Comparison of ENCODE assay signal across 25 mouse cellular contexts in genomic region chr13:24272740-24273377, GRCm38 (mm10). TPM values are rescaled to one million over a fixed set of nuclear protein-coding genes. Genes with fewer than 3 reads are reported as not detected.
DNase-seq lines count a peak whose midpoint lies in the region; ATAC-seq and TF ChIP-seq lines count a peak whose summit lies in the region.
"Had no signal": no experiment of that assay in that cellular context is flagged by ENCODE, and none has a peak within 500 bp of the region (broad histone marks: within the 10 kb centered on the region; RNA-seq: fewer than 3 reads in every experiment).

No protein-coding gene starts in this region.

- H3K4me2 ChIP-seq in kidney, embryonic 15.5 days = no peak overlapping the region
- 0 out of 2 replicates have a peak overlapping the region, but pooled peaks have one; percentile 18 for H3K4me2 ChIP-seq in lung, embryonic 16.5 days (ENCODE audit: low read depth, low read length)
- 0 out of 2 replicates have a peak overlapping the region, but pooled peaks have one; percentile 14 for H3K4me2 ChIP-seq in intestine, embryonic 16.5 days (ENCODE audit: low read depth, low read length)
- H3K4me2 ChIP-seq: heart, embryonic 11.5 days; hindbrain, embryonic 15.5 days; liver, embryonic 15.5 days; neural tube, embryonic 13.5 days had no signal

- intact Hi-C loops in left cerebral cortex, postnatal 36 days (cut with DNase I) = loop anchor here (10.0 kb wide), 1 partner anchor 88 kb away; no protein-coding TSS in a partner anchor

- no peak for DNase-seq in kidney, postnatal 25 days
- no peak for DNase-seq in lung, adult 2 months
- DNase-seq in left cerebral cortex, postnatal 36 days (ENCODE audit: low spot score in 2 of 2) = no peak
- DNase-seq in layer of hippocampus, adult 2 months (ENCODE audit: low spot score in 2 of 2) = no peak
- DNase-seq: adrenal gland, adult 8-10 months; cerebellum, adult 18-20 months; cerebellum, postnatal 14 days; forebrain, postnatal 0 days; gastrocnemius, postnatal 14 days; heart, adult 11 months; kidney, adult 18-20 months; kidney, postnatal 36 days; liver; thymus, postnatal 14 days had no signal

- H3K4me1 ChIP-seq in kidney, embryonic 15.5 days = peaks cover 12% of the 10 kb centered on the region; the same call in 1 of the 2 replicates
- H3K4me1 ChIP-seq in lung, embryonic 16.5 days (replicated peaks; ENCODE audit: control insufficient read depth, insufficient read depth, low read length) = peaks cover 14% of the 10 kb centered on the region
- H3K4me1 ChIP-seq in lung, adult 2 months (ENCODE audit: control insufficient read depth, insufficient read depth, low read length) = peaks cover 13% of the 10 kb centered on the region; the same call in 1 of the 2 replicates
- H3K4me1 ChIP-seq in intestine, embryonic 16.5 days (ENCODE audit: control insufficient read depth, insufficient read depth, low read length) = 0 out of 2 replicates have a peak, but pooled peaks cover 1% of the 10 kb centered on the region
- H3K4me1 ChIP-seq: liver, embryonic 15.5 days; neural tube, embryonic 13.5 days had no signal

- H3K9me3 ChIP-seq in kidney, embryonic 15.5 days (replicated peaks) = no peaks in the 10 kb centered on the region
- H3K9me3 ChIP-seq in lung, embryonic 16.5 days (ENCODE audit: control insufficient read depth, low read length) = no peaks in the 10 kb centered on the region
- no peaks in the 10 kb centered on the region for H3K9me3 ChIP-seq in intestine, embryonic 16.5 days (ENCODE audit: control insufficient read depth, low read length)
- H3K9me3 ChIP-seq: G1E; hindbrain, embryonic 15.5 days; liver, embryonic 15.5 days; neural tube, embryonic 13.5 days had no signal

- TF ChIP-seq CTCF in lung, adult 2 months (IDR thresholded peaks at IDR 0.05; ENCODE audit: insufficient read depth, low read length) = no peak
- no peak for TF ChIP-seq CTCF in layer of hippocampus, adult 2 months (conservative IDR thresholded peaks at IDR 0.05)

- 0 out of 2 replicates have a peak, but pooled peaks cover 6% of the 10 kb centered on the region for H3K36me3 ChIP-seq in kidney, embryonic 15.5 days
- H3K36me3 ChIP-seq in lung, embryonic 16.5 days (ENCODE audit: control insufficient read depth, insufficient read depth, low read length) = peaks cover 2% of the 10 kb centered on the region; the same call in 1 of the 2 replicates
- no peaks in the 10 kb centered on the region for H3K36me3 ChIP-seq in intestine, embryonic 16.5 days (ENCODE audit: control insufficient read depth, insufficient read depth, low read length)
- H3K36me3 ChIP-seq: G1E; liver, embryonic 15.5 days had no signal

- TF ChIP-seq POLR2A in lung, adult 2 months (IDR thresholded peaks at IDR 0.05; ENCODE audit: borderline replicate concordance, extremely low read depth, low read depth, low read length) = no peak

- WGBS in kidney, embryonic 15.5 days = 69% methylated on average over 4 of the region's 4 CpGs
- WGBS in lung, embryonic 16.5 days = 47% methylated on average over 4 of the region's 4 CpGs
- whole genome bisulfite sequencing in lung, adult 2 months = 55% methylated on average over 4 of the region's 4 CpGs
- WGBS in intestine, embryonic 16.5 days = 56% methylated on average over 4 of the region's 4 CpGs

- ATAC-seq in kidney, embryonic 15.5 days (replicated peaks; ENCODE audit: low FRiP score) = 0 out of 2 replicates have a peak, but pooled peaks have one; percentile 40
- ATAC-seq in lung, embryonic 16.5 days (ENCODE audit: low read depth) = peak; percentile 81
- ATAC-seq in intestine, embryonic 16.5 days = peak; percentile 75
- ATAC-seq: forebrain, postnatal 0 days; midbrain, embryonic 16.5 days had no signal

- peak overlapping the region; percentile 71; the same call in 1 of the 2 replicates for H3K27ac ChIP-seq in kidney, embryonic 15.5 days
- H3K27ac ChIP-seq in lung, embryonic 16.5 days (ENCODE audit: low read length) = peak overlapping the region; percentile 74
- H3K27ac ChIP-seq in intestine, embryonic 16.5 days (ENCODE audit: low read length) = peak overlapping the region; percentile 58
- H3K27ac ChIP-seq in layer of hippocampus, adult 2 months = no peak overlapping the region
- H3K27ac ChIP-seq: hindbrain, embryonic 15.5 days; liver, embryonic 15.5 days; macrophage; neural tube, embryonic 13.5 days had no signal

- H3K4me3 ChIP-seq in kidney, embryonic 15.5 days (replicated peaks) = no peak overlapping the region
- no peak overlapping the region for H3K4me3 ChIP-seq in lung, embryonic 16.5 days (ENCODE audit: low read length)
- no peak overlapping the region for H3K4me3 ChIP-seq in lung, adult 2 months (replicated peaks; ENCODE audit: extremely low read depth, low read depth, low read length)
- H3K4me3 ChIP-seq in intestine, embryonic 16.5 days (ENCODE audit: low read length) = no peak overlapping the region
- no peak overlapping the region for H3K4me3 ChIP-seq in layer of hippocampus, adult 2 months
- H3K4me3 ChIP-seq: hindbrain, embryonic 15.5 days; liver, embryonic 15.5 days; myocyte; neural tube, embryonic 13.5 days had no signal

- no peaks in the 10 kb centered on the region for H3K27me3 ChIP-seq in kidney, embryonic 15.5 days
- no peaks in the 10 kb centered on the region for H3K27me3 ChIP-seq in lung, embryonic 16.5 days (ENCODE audit: control insufficient read depth, insufficient read depth, low read depth, low read length)
- H3K27me3 ChIP-seq in intestine, embryonic 16.5 days (replicated peaks; ENCODE audit: control insufficient read depth, insufficient read depth, low read length) = no peaks in the 10 kb centered on the region
- H3K27me3 ChIP-seq: hindbrain, embryonic 15.5 days; liver, embryonic 15.5 days; neural tube, embryonic 13.5 days had no signal

- no peak overlapping the region for H3K9ac ChIP-seq in kidney, embryonic 15.5 days
- H3K9ac ChIP-seq in lung, embryonic 16.5 days (ENCODE audit: low read length) = no peak overlapping the region
- H3K9ac ChIP-seq in intestine, embryonic 16.5 days (ENCODE audit: low read depth, low read length) = no peak overlapping the region
- H3K9ac ChIP-seq: forebrain, postnatal 0 days; hindbrain, embryonic 15.5 days; liver, embryonic 15.5 days; neural tube, embryonic 13.5 days had no signal

RNA-seq across cellular contexts. Expression of gene Carmil1, which starts 7.7 kb away (rescaled TPM):
- 51.6 and 52.5 TPM in 2 replicates for polyA plus RNA-seq in kidney, embryonic 15.5 days (2015; fragmentation: Nextera tagmentation; extraction: Ambion mirVana)
- 51.2 and 51.7 TPM in 2 replicates for polyA plus RNA-seq in lung, embryonic 16.5 days (2015; fragmentation: Nextera tagmentation; extraction: Ambion mirVana)
- 9.5 and 17.3 TPM in 2 replicates for polyA plus RNA-seq in lung, adult 2 months (2012; rRNA removed)
- polyA plus RNA-seq in intestine, embryonic 16.5 days (2015; fragmentation: Nextera tagmentation; extraction: Ambion mirVana) = 33.1 and 41.5 TPM in 2 replicates
- 10 to 100 TPM; 25.3 to 33.3 TPM for total RNA-seq in left cerebral cortex, postnatal 36 days (2021)
- total RNA-seq in layer of hippocampus, adult 2 months (2021) = 10 to 100 TPM; 37.0 to 47.9 TPM

RNA-seq across cellular contexts. Expression of gene Cmah, which starts 54.3 kb away (rescaled TPM):
- polyA plus RNA-seq in kidney, embryonic 15.5 days (2015; fragmentation: Nextera tagmentation; extraction: Ambion mirVana) = 0.86 and 1.1 TPM in 2 replicates
- 0.39 and 0.77 TPM in 2 replicates for polyA plus RNA-seq in lung, embryonic 16.5 days (2015; fragmentation: Nextera tagmentation; extraction: Ambion mirVana)
- 2.7 and 3.5 TPM in 2 replicates for polyA plus RNA-seq in lung, adult 2 months (2012; rRNA removed)
- polyA plus RNA-seq in intestine, embryonic 16.5 days (2015; fragmentation: Nextera tagmentation; extraction: Ambion mirVana) = 0.27 and 0.49 TPM in 2 replicates
- total RNA-seq in left cerebral cortex, postnatal 36 days (2021) = under 1 TPM; 0.30 to 0.45 TPM
- under 1 TPM; 0.44 to 0.59 TPM for total RNA-seq in layer of hippocampus, adult 2 months (2021)
- total RNA-seq: forebrain, postnatal 0 days had no signal
- polyA plus RNA-seq: G1E had no signal
